ENCODE assay signal across 10 mouse cellular contexts in the genomic region with DNA sequence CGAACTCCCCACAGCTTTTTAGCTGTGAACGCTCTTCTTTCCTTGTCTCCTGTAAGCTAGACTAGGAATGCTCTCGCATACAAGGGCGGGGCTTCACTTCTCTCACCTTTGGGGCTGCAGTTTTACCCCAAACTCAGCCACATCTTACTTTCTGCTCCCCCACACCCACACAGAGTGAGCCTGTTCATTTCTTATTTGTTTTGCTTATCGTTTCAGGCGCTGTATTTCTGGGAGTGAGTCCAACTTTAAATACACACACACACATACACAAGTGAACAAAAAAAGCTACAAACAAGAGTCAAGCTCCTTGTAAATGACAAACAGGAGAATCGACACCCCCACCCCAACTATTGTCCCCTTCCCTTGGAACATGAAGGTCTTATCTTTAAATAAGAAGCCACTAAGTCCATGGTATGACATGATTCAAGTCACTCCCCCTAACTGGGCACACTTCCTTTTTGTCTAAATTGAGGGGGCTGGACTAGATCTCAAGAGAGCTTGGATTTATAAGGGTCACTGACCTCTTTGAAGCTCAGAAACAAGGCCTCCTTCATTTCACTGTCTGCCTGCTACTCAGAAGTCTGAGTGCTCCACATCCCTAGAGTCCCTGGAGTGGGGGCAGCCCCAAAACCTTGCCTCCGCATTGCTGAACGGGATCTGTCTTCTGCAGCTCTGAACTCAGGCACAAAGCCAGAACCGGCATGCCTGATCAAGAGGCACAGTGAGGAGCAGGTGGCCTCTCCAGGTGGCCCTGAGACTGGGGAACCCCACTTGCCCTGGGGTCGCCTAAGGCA.
DNase-seq lines count a peak whose midpoint lies in the region; ATAC-seq and TF ChIP-seq lines count a peak whose summit lies in the region.
"Had no signal": no experiment of that assay in that cellular context is flagged by ENCODE, and none has a peak within 500 bp of the region (broad histone marks: within the 10 kb centered on the region; RNA-seq: fewer than 3 reads in every experiment).

No protein-coding gene starts in this region.

- no peaks in the 10 kb centered on the region for H3K36me3 ChIP-seq in forebrain, embryonic 14.5 days (ENCODE audit: control insufficient read depth, insufficient read depth, low read length)
- H3K36me3 ChIP-seq in forebrain, embryonic 13.5 days (ENCODE audit: poor library complexity, severe bottlenecking): no peaks in the 10 kb centered on the region
- H3K36me3 ChIP-seq in limb, embryonic 14.5 days (ENCODE audit: control insufficient read depth, insufficient read depth, low read length): no peaks in the 10 kb centered on the region

- no peak overlapping the region for H3K9ac ChIP-seq in forebrain, embryonic 14.5 days (ENCODE audit: low read length)
- H3K9ac ChIP-seq in forebrain, embryonic 13.5 days: no peak overlapping the region
- no peak overlapping the region for H3K9ac ChIP-seq in limb, embryonic 14.5 days (ENCODE audit: low read depth, low read length, severe bottlenecking)
- H3K9ac ChIP-seq: liver, postnatal 0 days had no signal

- H3K4me1 ChIP-seq in forebrain, embryonic 14.5 days (ENCODE audit: control insufficient read depth, insufficient read depth, low read length): peaks cover 13% of the 10 kb centered on the region
- H3K4me1 ChIP-seq in forebrain, embryonic 13.5 days: peaks cover 40% of the 10 kb centered on the region
- H3K4me1 ChIP-seq in limb, embryonic 14.5 days (ENCODE audit: control insufficient read depth, insufficient read depth, low read length): peaks cover 18% of the 10 kb centered on the region

- TF ChIP-seq CTCF in layer of hippocampus, adult 2 months (conservative IDR thresholded peaks at IDR 0.05): no peak

- H3K4me3 ChIP-seq in forebrain, embryonic 14.5 days (ENCODE audit: low read depth, low read length): no peak overlapping the region
- no peak overlapping the region for H3K4me3 ChIP-seq in forebrain, embryonic 13.5 days
- no peak overlapping the region for H3K4me3 ChIP-seq in layer of hippocampus, adult 2 months
- no peak overlapping the region for H3K4me3 ChIP-seq in limb, embryonic 14.5 days (replicated peaks; ENCODE audit: low read length)

- no peaks in the 10 kb centered on the region for H3K9me3 ChIP-seq in forebrain, embryonic 14.5 days (replicated peaks; ENCODE audit: control insufficient read depth, low read length)
- no peaks in the 10 kb centered on the region for H3K9me3 ChIP-seq in forebrain, embryonic 13.5 days (replicated peaks)
- H3K9me3 ChIP-seq in limb, embryonic 14.5 days (ENCODE audit: control insufficient read depth, low read length): no peaks in the 10 kb centered on the region

- no peak overlapping the region for H3K4me2 ChIP-seq in forebrain, embryonic 14.5 days (ENCODE audit: low read length)
- H3K4me2 ChIP-seq in forebrain, embryonic 13.5 days: no peak overlapping the region
- no peak overlapping the region for H3K4me2 ChIP-seq in limb, embryonic 14.5 days (replicated peaks; ENCODE audit: low read depth, low read length, severe bottlenecking)

- H3K27ac ChIP-seq in forebrain, embryonic 14.5 days (ENCODE audit: low read depth, low read length): no peak overlapping the region
- no peak overlapping the region for H3K27ac ChIP-seq in forebrain, embryonic 13.5 days
- peak overlapping the region; percentile 51; the same call in 1 of the 2 replicates for H3K27ac ChIP-seq in layer of hippocampus, adult 2 months
- H3K27ac ChIP-seq in limb, embryonic 14.5 days (replicated peaks; ENCODE audit: low read depth, low read length): no peak overlapping the region

- WGBS in forebrain, embryonic 14.5 days: 37% methylated on average over 11 of the region's 11 CpGs
- WGBS in forebrain, embryonic 13.5 days: 38% methylated on average over 11 of the region's 11 CpGs
- 43% methylated on average over 11 of the region's 11 CpGs for WGBS in limb, embryonic 14.5 days

- TF ChIP-seq POLR2A in limb, embryonic 14.5 days (IDR thresholded peaks at IDR 0.05; ENCODE audit: borderline replicate concordance, extremely low read depth, insufficient read depth, insufficient read length): no peak

- no peaks in the 10 kb centered on the region for H3K27me3 ChIP-seq in forebrain, embryonic 14.5 days (replicated peaks; ENCODE audit: control insufficient read depth, insufficient read depth, low read length)
- H3K27me3 ChIP-seq in forebrain, embryonic 13.5 days: peaks cover 6% of the 10 kb centered on the region
- no peaks in the 10 kb centered on the region for H3K27me3 ChIP-seq in limb, embryonic 14.5 days (ENCODE audit: control insufficient read depth, insufficient read depth, low read length)

- ATAC-seq in forebrain, embryonic 14.5 days: 0 out of 2 replicates have a peak, but pooled peaks have one; percentile 33
- no peak for ATAC-seq in forebrain, embryonic 13.5 days
- no peak for ATAC-seq in limb, embryonic 14.5 days (ENCODE audit: low FRiP score, low read depth)
- ATAC-seq: inflammation-experienced regulatory T-cells, adult 6 months; liver, postnatal 0 days had no signal

- peak; percentile 55 for DNase-seq in forebrain, embryonic 14.5 days (ENCODE audit: low spot score)
- DNase-seq in layer of hippocampus, adult 2 months (ENCODE audit: low spot score in 2 of 2): no peak
- no peak for DNase-seq in layer of hippocampus, postnatal 25 days (ENCODE audit: extremely low spot score in 1 of 2, low spot score in 1 of 2)
- DNase-seq in embryo, embryonic 10 days (ENCODE audit: low spot score): peak; percentile 67
- peak; percentile 41 for DNase-seq in limb, embryonic 14.5 days (ENCODE audit: low spot score)
- DNase-seq in layer of hippocampus, postnatal 14 days (ENCODE audit: low spot score in 2 of 2): no peak
- no peak for DNase-seq in gastrocnemius, postnatal 4 days (ENCODE audit: low spot score in 2 of 2)
- DNase-seq: liver, postnatal 0 days had no signal

Comparison
In these comparisons a context has a peak if more than half of its experiments do, and no peak if none do; other contexts are left out.
1. DNase-seq: peak in forebrain, embryonic 14.5 days (single experiment), embryo, embryonic 10 days (single experiment) and limb, embryonic 14.5 days (single experiment); none in layer of hippocampus, adult 2 months (0 of 2), layer of hippocampus, postnatal 25 days (0 of 2), layer of hippocampus, postnatal 14 days (0 of 2) and gastrocnemius, postnatal 4 days (0 of 2).